Mouse (Mus musculus) CD8-positive naive resting alpha-beta T cell, adult 57 days (primary cell): ENCODE results near the gene Cltb. TPM values are rescaled to one million over a fixed set of nuclear protein-coding genes. Genes with fewer than 3 reads are reported as not detected.

ENCODE experiments used
- total RNA-seq: library from RNA; stranded (reverse); gene quantifications from one replicate; pipeline ENCODE4 v1.2.4, GENCODE M21; 2023

The Cltb gene
- 39.1 TPM for total RNA-seq

GRCm38 (mm10) chr13:54610972-54611754, at the start of gene Cltb:
TSS of gene Cltb (minus strand) at chr13:54611344.

DNA sequence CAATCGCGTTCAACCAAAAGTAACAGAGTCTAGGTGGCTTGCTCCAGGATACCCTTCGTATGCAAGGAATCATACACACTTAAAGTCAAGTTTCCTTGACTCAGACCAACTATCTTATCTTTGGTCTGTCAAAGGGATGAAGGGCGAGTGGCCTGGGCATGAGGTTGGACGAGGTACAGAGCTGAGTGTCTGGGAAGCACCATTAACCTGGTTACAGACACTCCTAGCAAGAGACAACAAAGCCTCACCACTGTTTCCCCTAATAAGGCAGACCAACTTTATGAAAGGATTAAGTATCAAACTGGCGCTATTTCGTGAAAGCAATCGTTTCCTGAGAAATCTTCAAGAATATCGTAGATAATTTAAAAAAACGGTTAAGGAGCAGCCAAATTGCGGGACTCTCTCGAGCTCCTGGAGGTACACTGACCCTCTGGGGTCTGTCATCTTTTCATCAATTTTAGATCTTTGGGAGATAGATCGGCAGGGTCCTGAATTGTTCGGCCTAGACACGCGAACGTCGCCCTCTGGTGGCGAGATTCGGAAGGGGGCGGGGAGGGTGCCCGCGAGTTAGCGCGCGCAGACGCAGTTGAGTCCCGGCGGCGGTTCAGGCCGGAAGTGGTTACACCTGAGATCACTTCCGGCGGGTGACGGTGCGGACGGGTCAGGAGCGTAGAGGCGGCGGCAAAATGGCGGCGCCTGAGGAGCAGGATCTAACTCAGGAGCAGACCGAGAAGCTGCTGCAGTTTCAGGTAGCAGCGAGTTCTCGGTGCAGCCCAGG, 10.2 kb upstream of the Cltb start, which contains the start of gene Faf2:
TSS of gene Faf2 (plus strand) at position 630 of the 778 bp plus-strand sequence.

GRCm38 (mm10) chr13:54589996-54590951, 20.9 kb downstream of the Cltb start, which contains the start of the genes Nop16 and Higd2a:
TSS of gene Nop16 (minus strand) at chr13:54590090.
TSS of gene Higd2a (plus strand) at chr13:54590207.

GRCm38 (mm10) chr13:54574854-54575481, 36.2 kb downstream of the Cltb start, which contains the start of gene Arl10:
TSS of gene Arl10 (plus strand) at chr13:54575015.

DNA sequence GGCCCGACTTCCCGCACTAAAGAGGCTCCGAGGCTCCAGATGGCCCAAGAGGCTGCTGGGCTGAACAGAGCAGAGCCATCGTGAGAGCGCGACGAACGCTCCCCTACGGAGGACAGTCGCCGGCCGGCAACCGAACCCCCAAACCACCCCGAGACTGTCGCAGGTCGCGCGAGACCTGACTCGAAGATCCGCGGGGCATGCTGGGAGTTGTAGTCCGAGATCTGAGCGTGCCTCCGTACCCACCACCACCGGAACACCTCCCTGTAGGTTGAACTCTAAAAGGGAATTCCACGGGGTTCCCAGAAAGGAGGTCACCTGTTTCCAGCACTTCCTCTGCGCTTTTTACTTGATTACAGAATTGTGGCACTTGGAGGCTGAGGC, 46.0 kb downstream of the Cltb start, which contains the start of gene 4833439L19Rik:
TSS of gene 4833439L19Rik (minus strand) at position 235 of the 381 bp plus-strand sequence.

Other genes starting within 250 kb of the Cltb start
- gene Cplx2, start 240.0 kb downstream of the Cltb start, total RNA-seq, result 0.67 TPM
- 23.9 TPM for gene Thoc3, start 142.5 kb downstream of the Cltb start, total RNA-seq
- gene Simc1, start 107.6 kb downstream of the Cltb start, total RNA-seq, result 38.8 TPM
- 34.8 TPM for gene 4833439L19Rik, start 45.9 kb downstream of the Cltb start, total RNA-seq
- gene Arl10, start 36.3 kb downstream of the Cltb start, total RNA-seq, result 6.6 TPM
- gene Nop16, start 21.3 kb downstream of the Cltb start, total RNA-seq, result 15.1 TPM
- gene Higd2a, start 21.1 kb downstream of the Cltb start, total RNA-seq, result 73.5 TPM
- gene Faf2, start 10.4 kb upstream of the Cltb start, total RNA-seq, result 60.7 TPM
- gene Rnf44, start 82.6 kb upstream of the Cltb start, total RNA-seq, result 197 TPM
- gene Cdhr2, start 90.1 kb upstream of the Cltb start, total RNA-seq, result not detected
- gene Gprin1, start 138.5 kb upstream of the Cltb start, total RNA-seq, result not detected
- not detected for gene Sncb, start 155.3 kb upstream of the Cltb start, total RNA-seq
- not detected for gene Eif4e1b, start 172.7 kb upstream of the Cltb start, total RNA-seq
- 1.4 TPM for gene Tspan17, start 178.0 kb upstream of the Cltb start, total RNA-seq